Mouse (Mus musculus) G1E (cell line): Measurements from ENCODE around the gene 2210011C24Rik. TPM values are rescaled to one million over a fixed set of nuclear protein-coding genes. Genes with fewer than 3 reads are reported as not detected.
"Not testable (repeated sequence)": the region's sequence is repeated elsewhere in the genome, so short reads cannot be mapped to it uniquely, and the experiment has no call there.

ENCODE experiments used
- ATAC-seq: 2 replicates; pipeline ENCODE4 v1.8.0; 2016; ENCODE audit warnings: mild to moderate bottlenecking; ENCODE audit not compliant: insufficient number of reproducible peaks, poor library complexity, low FRiP score, severe bottlenecking; ENCODE audit errors: extremely low read depth
- DNase-seq: peaks from one replicate; pipeline ENCODE4 v3.0.0; 2012; ENCODE audit warnings: low spot score
- H3K27me3 ChIP-seq: 2 replicates; pipeline ENCODE4 v1.6.1; 2012; ENCODE audit warnings: mild to moderate bottlenecking, low read length, inconsistent platforms; ENCODE audit not compliant: insufficient read depth
- H3K36me3 ChIP-seq: replicated peaks from 2 replicates; pipeline ENCODE3; 2012; ENCODE audit warnings: mild to moderate bottlenecking, inconsistent platforms
- H3K4me1 ChIP-seq: 2 replicates; pipeline ENCODE4 v1.6.1; 2012; ENCODE audit warnings: low read depth, low read length, inconsistent platforms, mixed read lengths; ENCODE audit not compliant: insufficient read depth
- H3K4me3 ChIP-seq: 2 replicates; pipeline ENCODE4 v1.5.1; 2012; ENCODE audit warnings: low read depth, mild to moderate bottlenecking, inconsistent platforms, low read length, moderate library complexity, mixed read lengths
- H3K9me3 ChIP-seq: replicated peaks from 2 replicates; pipeline ENCODE4 v1.6.1; 2012; ENCODE audit warnings: inconsistent platforms
- CTCF ChIP-seq: IDR thresholded peaks from 2 replicates; pipeline ENCODE4 v1.5.1; 2012; ENCODE audit warnings: low read depth, low read length, inconsistent platforms, mixed read lengths
- GATA1 ChIP-seq: IDR thresholded peaks from 2 replicates; pipeline ENCODE4 v1.6.1; 2012; ENCODE audit warnings: borderline replicate concordance, low read length, inconsistent platforms, mixed read lengths
- GATA2 ChIP-seq: IDR thresholded peaks from 2 replicates; pipeline ENCODE4 v1.6.1; 2012; ENCODE audit warnings: low read depth, low read length, inconsistent platforms, borderline replicate concordance
- POLR2AphosphoS5 ChIP-seq: IDR thresholded peaks from 2 replicates; pipeline ENCODE4 v1.6.1; 2012; ENCODE audit warnings: low read depth, low read length, inconsistent platforms; ENCODE audit not compliant: insufficient replicate concordance
- TAL1 ChIP-seq: conservative IDR thresholded peaks from 2 replicates; pipeline ENCODE4 v1.6.1; 2012; ENCODE audit warnings: low read depth, low read length, inconsistent platforms, mixed read lengths
- polyA plus RNA-seq: library from polyadenylated mRNA; stranded (reverse); fragments of >175 nt; gene quantifications from 2 replicates; pipeline ENCODE4 v1.2.3, GENCODE M21; 2012
- total RNA-seq, 2 experiments: library from RNA; stranded (forward) in 1 of 2; stranded (reverse) in 1 of 2; fragments of 200-1000 nt in 1 of 2; fragments of >200 nt in 1 of 2; fragmentation: Nextera tagmentation in 1 of 2; gene quantifications; 2 replicates each; pipeline ENCODE4 v1.2.3; 2014 to 2017

The 2210011C24Rik gene
- total and polyA plus RNA-seq, 3 experiments = not detected

DNA sequence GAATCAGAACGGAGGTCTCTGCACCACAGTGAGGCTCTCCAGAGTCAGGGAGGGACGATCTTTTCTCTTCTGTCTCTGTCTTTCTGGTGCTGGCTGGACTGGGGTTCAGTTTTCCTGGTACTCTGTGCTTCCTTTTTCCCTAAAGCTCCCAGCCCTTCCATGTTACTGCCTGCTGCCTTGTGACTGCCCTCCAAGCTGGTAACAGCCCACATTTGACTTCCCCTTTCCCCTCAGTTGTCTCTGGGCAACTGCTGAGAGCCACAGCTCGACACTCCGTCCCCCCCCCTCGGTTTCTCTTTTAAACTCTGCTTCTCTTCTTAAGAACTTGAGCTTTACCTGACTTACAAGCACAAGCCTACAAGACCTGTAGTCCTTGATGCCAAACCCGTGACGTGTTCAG lies 22.7 kb downstream of the 2210011C24Rik start:
- H3K9me3 ChIP-seq = no peaks in the 10 kb centered on the region
- H3K36me3 ChIP-seq = peaks cover 81% of the 10 kb centered on the region
- ATAC-seq = 0 out of 2 replicates have a peak, but pooled peaks have one; percentile 34

DNA sequence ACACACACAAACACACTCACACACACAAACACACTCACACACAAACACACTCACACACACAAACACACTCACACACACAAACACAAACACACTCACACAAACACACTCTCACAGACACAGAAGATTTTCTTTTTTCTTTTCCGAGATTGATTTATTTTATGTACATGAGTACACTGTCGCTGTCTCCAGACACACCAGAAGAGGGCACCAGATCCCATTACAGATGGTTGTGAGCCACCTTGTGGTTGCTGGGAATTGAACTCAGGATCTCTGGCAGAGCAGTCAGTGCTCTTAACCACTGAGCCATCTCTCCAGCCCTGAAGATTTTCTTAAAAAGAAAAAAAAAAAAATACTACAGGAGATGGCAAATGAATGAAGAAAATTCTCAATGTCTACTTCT lies 28.7 kb downstream of the 2210011C24Rik start:
- not testable (repeated sequence) for H3K4me1 ChIP-seq, H3K27me3 ChIP-seq, H3K9me3 ChIP-seq, ATAC-seq, H3K4me3 ChIP-seq, DNase-seq
- H3K36me3 ChIP-seq = peaks cover 88% of the 10 kb centered on the region

More for the DNA sequence above, 22.7 kb downstream of the 2210011C24Rik start:
- Histone ChIP-seq H3K27me3 (no peaks in the 10 kb centered on the region), H3K4me3 (no peak overlapping the region), H3K4me1 (peaks cover 31% of the 10 kb centered on the region)
- peak; percentile 58 for DNase-seq
- TF ChIP-seq TAL1 (no peak), POLR2AphosphoS5 (no peak), CTCF (no peak), GATA2 (no peak), GATA1 (no peak)

DNA sequence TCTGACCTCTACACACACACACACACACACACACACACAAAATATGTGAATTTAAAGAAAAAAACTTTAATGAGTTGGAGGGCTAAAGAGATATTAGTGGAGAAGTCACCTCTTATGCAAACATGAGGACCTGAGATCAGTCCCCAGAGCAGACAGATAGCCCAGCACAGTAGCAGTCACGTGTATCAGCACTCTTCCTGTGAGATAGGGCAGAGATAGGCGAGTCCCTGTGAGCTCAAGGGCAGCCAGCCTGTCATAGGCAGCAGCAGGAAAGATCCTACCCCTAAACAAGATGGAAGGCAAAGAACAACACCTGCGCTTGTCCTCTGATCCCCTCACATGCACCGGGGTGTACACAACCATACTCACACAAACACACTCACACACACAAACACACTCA lies 29.5 kb downstream of the 2210011C24Rik start:
- no peaks in the 10 kb centered on the region for H3K9me3 ChIP-seq
- DNase-seq = no peak
- peaks cover 88% of the 10 kb centered on the region for H3K36me3 ChIP-seq
- H3K27me3 ChIP-seq = no peaks in the 10 kb centered on the region
- ATAC-seq = no peak
- H3K4me1 ChIP-seq = peaks cover 10% of the 10 kb centered on the region
- no peak overlapping the region for H3K4me3 ChIP-seq
- TF ChIP-seq GATA2 (no peak), POLR2AphosphoS5 (no peak), CTCF (no peak), TAL1 (no peak), GATA1 (no peak)

DNA sequence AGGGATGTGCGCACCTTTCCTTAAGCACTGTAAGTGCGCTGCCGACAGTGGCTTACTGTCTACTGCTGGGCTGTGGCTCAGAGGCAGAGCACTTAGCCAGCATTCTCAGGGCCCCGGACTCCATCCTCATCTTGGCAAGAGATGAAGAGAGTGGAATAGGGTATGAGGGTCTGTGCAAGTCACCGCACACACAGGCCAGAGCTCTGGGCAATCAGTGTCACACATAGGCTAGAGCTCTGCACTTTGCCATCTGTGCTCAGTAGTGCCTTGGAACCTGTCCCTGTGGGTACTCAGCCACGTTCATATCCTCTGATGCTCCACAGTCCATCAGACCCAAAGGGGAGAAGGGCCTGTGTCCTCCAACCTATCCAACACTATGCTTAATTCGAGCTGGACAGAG lies 30.4 kb downstream of the 2210011C24Rik start:
- Histone ChIP-seq H3K9me3 (no peaks in the 10 kb centered on the region), H3K4me3 (no peak overlapping the region), H3K27me3 (no peaks in the 10 kb centered on the region), H3K4me1 (peaks cover 18% of the 10 kb centered on the region), H3K36me3 (peaks cover 89% of the 10 kb centered on the region)
- DNase-seq (no peak), ATAC-seq (no peak)
- no peak for TF ChIP-seq POLR2AphosphoS5
- TF ChIP-seq GATA2 = no peak

DNA sequence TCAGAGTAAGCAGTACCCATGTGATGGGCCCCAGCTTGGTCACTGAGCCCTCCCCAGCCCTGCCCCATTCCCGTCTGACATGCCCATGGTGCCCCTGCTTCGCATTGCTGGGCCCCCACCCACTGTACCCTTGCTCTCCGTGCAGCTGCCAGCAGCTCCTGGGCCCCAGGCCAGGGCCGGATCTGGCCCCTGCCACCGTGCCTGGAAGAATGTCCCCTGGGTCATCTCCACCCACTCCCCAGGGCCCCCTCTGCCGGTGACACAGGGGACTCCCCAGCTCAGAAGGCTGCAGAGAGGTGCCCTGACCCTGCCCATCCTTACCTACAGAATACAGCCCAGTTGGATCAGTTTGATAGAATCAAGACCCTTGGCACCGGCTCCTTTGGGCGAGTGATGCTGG lies 31.1 kb downstream of the 2210011C24Rik start:
- Histone ChIP-seq H3K4me3 (no peak overlapping the region), H3K27me3 (no peaks in the 10 kb centered on the region), H3K36me3 (peaks cover 89% of the 10 kb centered on the region), H3K9me3 (no peaks in the 10 kb centered on the region), H3K4me1 (peaks cover 18% of the 10 kb centered on the region)
- DNase-seq (no peak), ATAC-seq (no peak)
- TF ChIP-seq POLR2AphosphoS5 (no peak), GATA2 (no peak), TAL1 (no peak), CTCF (no peak), GATA1 (no peak)

DNA sequence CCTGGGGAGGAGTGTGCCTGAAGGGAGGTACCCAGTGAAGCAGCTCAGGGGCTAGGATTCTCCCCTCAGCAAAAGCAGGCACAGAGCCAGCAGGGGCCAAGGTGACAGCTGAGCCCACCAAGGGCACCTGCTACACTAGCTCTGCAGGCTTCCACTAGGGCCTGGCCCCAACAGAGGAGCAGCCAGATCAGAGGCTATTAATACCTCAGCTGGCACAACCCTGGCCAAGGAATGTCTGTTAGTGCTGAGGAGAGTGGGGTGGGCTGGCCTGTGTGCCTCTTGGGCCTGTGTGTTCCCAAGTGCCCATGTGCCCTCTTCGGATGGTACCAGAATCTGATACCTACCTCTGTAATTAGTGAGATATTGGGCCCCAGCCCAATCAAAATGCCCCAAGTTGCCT lies 31.7 kb downstream of the 2210011C24Rik start:
- DNase-seq = no peak
- Histone ChIP-seq H3K36me3 (peaks cover 84% of the 10 kb centered on the region), H3K4me1 (peaks cover 18% of the 10 kb centered on the region), H3K9me3 (no peaks in the 10 kb centered on the region), H3K4me3 (no peak overlapping the region), H3K27me3 (no peaks in the 10 kb centered on the region)
- no peak for TF ChIP-seq CTCF
- no peak for TF ChIP-seq TAL1
- no peak for TF ChIP-seq GATA2
- TF ChIP-seq GATA1 = no peak
- TF ChIP-seq POLR2AphosphoS5 = no peak
- no peak for ATAC-seq

DNA sequence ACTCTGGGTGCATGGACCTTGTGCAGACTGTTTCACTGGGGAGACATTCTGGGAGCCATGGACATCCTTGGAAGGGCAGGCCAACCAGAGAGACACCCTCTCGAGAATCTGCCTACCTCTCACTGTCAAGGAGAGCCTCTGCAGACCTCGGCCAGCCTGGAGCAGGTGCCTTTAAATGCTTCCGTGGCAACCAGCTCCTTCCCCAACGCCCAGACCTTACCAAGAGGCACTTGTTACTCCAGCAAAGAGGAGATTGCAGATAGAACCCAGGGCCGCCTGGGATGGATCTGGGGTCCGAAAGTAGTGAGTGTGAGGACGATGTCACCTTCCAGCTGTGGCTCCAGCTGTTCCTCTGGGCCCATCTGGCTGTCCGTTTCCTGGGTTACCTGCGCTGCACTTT lies 33.8 kb downstream of the 2210011C24Rik start:
- no peak for TF ChIP-seq GATA1
- TF ChIP-seq GATA2 = no peak
- no peak for TF ChIP-seq POLR2AphosphoS5
- TF ChIP-seq CTCF = no peak
- no peak for TF ChIP-seq TAL1
- Histone ChIP-seq H3K9me3 (no peaks in the 10 kb centered on the region), H3K27me3 (no peaks in the 10 kb centered on the region), H3K36me3 (peaks cover 79% of the 10 kb centered on the region), H3K4me3 (no peak overlapping the region), H3K4me1 (peaks cover 35% of the 10 kb centered on the region)
- ATAC-seq (no peak), DNase-seq (no peak)

DNA sequence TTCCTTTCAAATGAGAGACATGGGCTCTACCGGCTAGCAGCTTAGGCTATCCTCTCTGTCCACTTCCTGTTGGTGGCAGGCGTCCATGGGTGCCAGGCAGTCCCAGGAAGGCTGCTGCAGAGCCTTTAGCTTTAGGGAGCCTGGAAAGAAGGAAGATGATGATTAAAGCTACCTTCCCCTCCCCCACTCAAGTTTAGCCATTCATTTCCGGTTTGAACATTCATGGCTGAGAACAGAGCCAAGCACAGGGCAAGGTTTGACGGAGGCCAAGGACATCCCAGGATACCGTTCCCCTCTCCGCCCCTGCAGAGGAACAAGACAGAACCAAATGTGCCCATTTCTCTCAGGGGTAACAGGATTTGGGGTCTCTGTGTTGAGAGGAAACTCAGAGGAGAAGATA lies 34.3 kb downstream of the 2210011C24Rik start:
- peaks cover 37% of the 10 kb centered on the region for H3K4me1 ChIP-seq
- DNase-seq (no peak), ATAC-seq (no peak)
- peaks cover 78% of the 10 kb centered on the region for H3K36me3 ChIP-seq
- H3K27me3 ChIP-seq = no peaks in the 10 kb centered on the region
- TF ChIP-seq GATA1 = no peak
- TF ChIP-seq CTCF = no peak
- no peak for TF ChIP-seq GATA2
- TF ChIP-seq POLR2AphosphoS5 = no peak
- TF ChIP-seq TAL1 = no peak
- H3K4me3 ChIP-seq = no peak overlapping the region
- no peaks in the 10 kb centered on the region for H3K9me3 ChIP-seq
